Mouse (Mus musculus): ENCODE measurements around the gene Gadd45g. TPM values are rescaled to one million over a fixed set of nuclear protein-coding genes. Genes with fewer than 3 reads are reported as not detected.
A peak's percentile ranks its signal among the peaks of the same experiment; 100 is the strongest.

The Gadd45g gene
- polyA plus RNA-seq, 1 experiment from 2014 or later = 30.4 TPM

GRCm38 (mm10) chr13:51878806-51879205 lies 32.3 kb downstream of the Gadd45g start:
- Histone ChIP-seq H3K4me2 (no peak overlapping the region), H3K9ac (ENCODE audit: low read depth, low read length) (no peak overlapping the region), H3K4me3 (ENCODE audit: low read depth, low read length) (no peak overlapping the region), H3K27me3 (replicated peaks; ENCODE audit: control insufficient read depth, insufficient read depth, low read length) (no peaks in the 10 kb centered on the region; the same call in none of the 2 replicates), H3K36me3 (ENCODE audit: control insufficient read depth, insufficient read depth, low read length) (no peaks in the 10 kb centered on the region), H3K4me1 (replicated peaks; ENCODE audit: control insufficient read depth, insufficient read depth, low read length) (peaks cover 15% of the 10 kb centered on the region), H3K9me3 (ENCODE audit: control insufficient read depth, low read length) (no peaks in the 10 kb centered on the region), H3K27ac (ENCODE audit: low read depth, low read length) (no peak overlapping the region)
- ATAC-seq (replicated peaks; ENCODE audit: low FRiP score) = no peak
- 56% methylated on average over 8 of the region's 8 CpGs for WGBS
- DNase-seq (ENCODE audit: low spot score) = no peak

GRCm38 (mm10) chr13:51879571-51879970 lies 33.1 kb downstream of the Gadd45g start:
- Histone ChIP-seq H3K36me3 (ENCODE audit: control insufficient read depth, insufficient read depth, low read length) (no peaks in the 10 kb centered on the region), H3K4me2 (no peak overlapping the region), H3K4me3 (ENCODE audit: low read depth, low read length) (no peak overlapping the region), H3K27ac (ENCODE audit: low read depth, low read length) (no peak overlapping the region), H3K4me1 (replicated peaks; ENCODE audit: control insufficient read depth, insufficient read depth, low read length) (peaks cover 22% of the 10 kb centered on the region), H3K27me3 (replicated peaks; ENCODE audit: control insufficient read depth, insufficient read depth, low read length) (no peaks in the 10 kb centered on the region; the same call in none of the 2 replicates), H3K9me3 (ENCODE audit: control insufficient read depth, low read length) (no peaks in the 10 kb centered on the region), H3K9ac (ENCODE audit: low read depth, low read length) (no peak overlapping the region)
- ATAC-seq (replicated peaks; ENCODE audit: low FRiP score) (no peak), DNase-seq (ENCODE audit: low spot score) (no peak)
- 73% methylated on average over 3 of the region's 3 CpGs for WGBS

GRCm38 (mm10) chr13:51880019-51880418 lies 33.5 kb downstream of the Gadd45g start:
- H3K4me2 ChIP-seq = no peak overlapping the region
- no peaks in the 10 kb centered on the region for H3K9me3 ChIP-seq (ENCODE audit: control insufficient read depth, low read length)
- no peak overlapping the region for H3K4me3 ChIP-seq (ENCODE audit: low read depth, low read length)
- H3K36me3 ChIP-seq (ENCODE audit: control insufficient read depth, insufficient read depth, low read length) = no peaks in the 10 kb centered on the region
- 65% methylated on average over 4 of the region's 4 CpGs for WGBS
- H3K4me1 ChIP-seq (replicated peaks; ENCODE audit: control insufficient read depth, insufficient read depth, low read length) = peaks cover 22% of the 10 kb centered on the region
- H3K27me3 ChIP-seq (replicated peaks; ENCODE audit: control insufficient read depth, insufficient read depth, low read length) = no peaks in the 10 kb centered on the region; the same call in none of the 2 replicates
- DNase-seq (ENCODE audit: low spot score) (no peak), ATAC-seq (replicated peaks; ENCODE audit: low FRiP score) (no peak)
- no peak overlapping the region for H3K27ac ChIP-seq (ENCODE audit: low read depth, low read length)
- no peak overlapping the region for H3K9ac ChIP-seq (ENCODE audit: low read depth, low read length)

GRCm38 (mm10) chr13:51881271-51882128 lies 35.0 kb downstream of the Gadd45g start:
- ATAC-seq (replicated peaks; ENCODE audit: low FRiP score) (peak; percentile 63; the same call in 1 of the 2 replicates), DNase-seq (ENCODE audit: low spot score) (no peak)
- Histone ChIP-seq H3K9ac (ENCODE audit: low read depth, low read length) (no peak overlapping the region; the same call in 1 of the 2 replicates), H3K4me1 (replicated peaks; ENCODE audit: control insufficient read depth, insufficient read depth, low read length) (peaks cover 22% of the 10 kb centered on the region), H3K9me3 (ENCODE audit: control insufficient read depth, low read length) (no peaks in the 10 kb centered on the region), H3K36me3 (ENCODE audit: control insufficient read depth, insufficient read depth, low read length) (no peaks in the 10 kb centered on the region), H3K4me2 (peak overlapping the region; percentile 4; the same call in 1 of the 2 replicates), H3K27ac (ENCODE audit: low read depth, low read length) (no peak overlapping the region), H3K4me3 (ENCODE audit: low read depth, low read length) (no peak overlapping the region), H3K27me3 (replicated peaks; ENCODE audit: control insufficient read depth, insufficient read depth, low read length) (no peaks in the 10 kb centered on the region; the same call in none of the 2 replicates)
- 23% methylated on average over 11 of the region's 11 CpGs for WGBS

GRCm38 (mm10) chr13:51882218-51882617 lies 35.7 kb downstream of the Gadd45g start:
- Histone ChIP-seq H3K4me1 (replicated peaks; ENCODE audit: control insufficient read depth, insufficient read depth, low read length) (peaks cover 22% of the 10 kb centered on the region), H3K9ac (ENCODE audit: low read depth, low read length) (no peak overlapping the region; the same call in 1 of the 2 replicates), H3K27ac (ENCODE audit: low read depth, low read length) (no peak overlapping the region), H3K36me3 (ENCODE audit: control insufficient read depth, insufficient read depth, low read length) (no peaks in the 10 kb centered on the region), H3K4me2 (no peak overlapping the region), H3K27me3 (replicated peaks; ENCODE audit: control insufficient read depth, insufficient read depth, low read length) (no peaks in the 10 kb centered on the region; the same call in none of the 2 replicates), H3K4me3 (ENCODE audit: low read depth, low read length) (no peak overlapping the region), H3K9me3 (ENCODE audit: control insufficient read depth, low read length) (no peaks in the 10 kb centered on the region)
- DNase-seq (ENCODE audit: low spot score) (no peak), ATAC-seq (replicated peaks; ENCODE audit: low FRiP score) (no peak)
- 66% methylated on average over 3 of the region's 3 CpGs for WGBS

GRCm38 (mm10) chr13:51884250-51884649 lies 37.8 kb downstream of the Gadd45g start:
- Histone ChIP-seq H3K27ac (ENCODE audit: low read depth, low read length) (no peak overlapping the region), H3K4me2 (no peak overlapping the region)

GRCm38 (mm10) chr13:51885594-51885993 lies 39.1 kb downstream of the Gadd45g start:
- DNase-seq (ENCODE audit: low spot score) = no peak
- H3K36me3 ChIP-seq (ENCODE audit: control insufficient read depth, insufficient read depth, low read length) = no peaks in the 10 kb centered on the region
- ATAC-seq (replicated peaks; ENCODE audit: low FRiP score) = no peak
- peaks cover 22% of the 10 kb centered on the region for H3K4me1 ChIP-seq (replicated peaks; ENCODE audit: control insufficient read depth, insufficient read depth, low read length)
- no peak overlapping the region for H3K4me2 ChIP-seq
- no peak overlapping the region for H3K4me3 ChIP-seq (ENCODE audit: low read depth, low read length)
- no peak overlapping the region for H3K27ac ChIP-seq (ENCODE audit: low read depth, low read length)
- H3K27me3 ChIP-seq (replicated peaks; ENCODE audit: control insufficient read depth, insufficient read depth, low read length) = no peaks in the 10 kb centered on the region; the same call in 1 of the 2 replicates
- H3K9me3 ChIP-seq (ENCODE audit: control insufficient read depth, low read length) = no peaks in the 10 kb centered on the region
- 80% methylated on average over 10 of the region's 10 CpGs for WGBS
- no peak overlapping the region for H3K9ac ChIP-seq (ENCODE audit: low read depth, low read length)

More at GRCm38 (mm10) chr13:51884250-51884649, 37.8 kb downstream of the Gadd45g start:
- no peak for ATAC-seq (replicated peaks; ENCODE audit: low FRiP score)
- DNase-seq (ENCODE audit: low spot score) = no peak
- Histone ChIP-seq H3K9ac (ENCODE audit: low read depth, low read length) (peak overlapping the region; percentile 26; the same call in 1 of the 2 replicates), H3K4me3 (ENCODE audit: low read depth, low read length) (no peak overlapping the region), H3K27me3 (replicated peaks; ENCODE audit: control insufficient read depth, insufficient read depth, low read length) (no peaks in the 10 kb centered on the region; the same call in 1 of the 2 replicates), H3K36me3 (ENCODE audit: control insufficient read depth, insufficient read depth, low read length) (no peaks in the 10 kb centered on the region), H3K4me1 (replicated peaks; ENCODE audit: control insufficient read depth, insufficient read depth, low read length) (peaks cover 22% of the 10 kb centered on the region), H3K9me3 (ENCODE audit: control insufficient read depth, low read length) (no peaks in the 10 kb centered on the region)
- WGBS = 53% methylated on average over 5 of the region's 5 CpGs

- ATAC-seq (replicated peaks; ENCODE audit: low FRiP score) = no peak
- H3K9me3 ChIP-seq (ENCODE audit: control insufficient read depth, low read length) = no peaks in the 10 kb centered on the region
- H3K27ac ChIP-seq (ENCODE audit: low read depth, low read length) = no peak overlapping the region
- no peak overlapping the region for H3K9ac ChIP-seq (ENCODE audit: low read depth, low read length)
- no peak overlapping the region for H3K4me3 ChIP-seq (ENCODE audit: low read depth, low read length)
- H3K4me2 ChIP-seq = no peak overlapping the region
- DNase-seq (ENCODE audit: low spot score) = no peak
- WGBS = 57% methylated on average over 6 of the region's 6 CpGs
- no peaks in the 10 kb centered on the region for H3K36me3 ChIP-seq (ENCODE audit: control insufficient read depth, insufficient read depth, low read length)
- peaks cover 21% of the 10 kb centered on the region for H3K4me1 ChIP-seq (replicated peaks; ENCODE audit: control insufficient read depth, insufficient read depth, low read length)
- no peaks in the 10 kb centered on the region; the same call in 1 of the 2 replicates for H3K27me3 ChIP-seq (replicated peaks; ENCODE audit: control insufficient read depth, insufficient read depth, low read length)
Measured at GRCm38 (mm10) chr13:51886085-51886484, 39.6 kb downstream of the Gadd45g start.
